Mouse (Mus musculus): ENCODE measurements around the gene Mr1. TPM values are rescaled to one million over a fixed set of nuclear protein-coding genes. Genes with fewer than 3 reads are reported as not detected.
A peak's percentile ranks its signal among the peaks of the same experiment; 100 is the strongest.

The Mr1 gene
- polyA plus RNA-seq (2014; fragmentation: Nextera tagmentation; extraction: Ambion mirVana) = 7.7 and 8.6 TPM in 2 replicates

GRCm38 (mm10) chr1:155146572-155146980 lies at the start of gene Mr1:
TSS of gene Mr1 (minus strand) at chr1:155146814.
- peak within 1 kb of the TSS; percentile 32 to 66; a peak in 2 of 4 replicates for H3K27ac ChIP-seq (replicated peaks in 1 of 2; ENCODE audit: control insufficient read depth in 1 of 2, insufficient read depth in 1 of 2, low read depth in 2 of 2, low read length in 2 of 2)
- peak within 1 kb of the TSS; percentile 44 to 56 for H3K4me3 ChIP-seq (ENCODE audit: control insufficient read depth in 1 of 2, insufficient read depth in 1 of 2, low read depth in 1 of 2, low read length in 2 of 2)
- 0 out of 2 replicates have a peak, but pooled peaks cover 3% of the 10 kb centered on the region for H3K9me3 ChIP-seq (ENCODE audit: control insufficient read depth, low read length)
- peak within 1 kb of the TSS; percentile 66 for H3K4me2 ChIP-seq (ENCODE audit: low read length)
- H3K9ac ChIP-seq (ENCODE audit: low read length) = peak within 1 kb of the TSS; percentile 71
- H3K27me3 ChIP-seq (ENCODE audit: control insufficient read depth, insufficient read depth, low read length) = no peaks in the 10 kb centered on the region
- peaks cover 0 to 4% of the 10 kb centered on the region in 2 experiments; a peak in 2 of 4 replicates for H3K4me1 ChIP-seq (ENCODE audit: control insufficient read depth in 2 of 2, insufficient read depth in 2 of 2, low read length in 2 of 2)
- 33% methylated on average over 8 of the region's 8 CpGs for WGBS
- ATAC-seq (ENCODE audit: insufficient number of reproducible peaks, insufficient read depth, low FRiP score, low read depth) = peak; percentile 84
- H3K36me3 ChIP-seq (ENCODE audit: control insufficient read depth, insufficient read depth, low read length) = no peaks in the 10 kb centered on the region

- Histone ChIP-seq H3K36me3 (ENCODE audit: control insufficient read depth, insufficient read depth, low read length) (peaks cover 76% of the 10 kb centered on the region), H3K4me3 (ENCODE audit: control insufficient read depth in 1 of 2, insufficient read depth in 1 of 2, low read depth in 1 of 2, low read length in 2 of 2) (no peak overlapping the region), H3K4me2 (ENCODE audit: low read length) (no peak overlapping the region), H3K4me1 (ENCODE audit: control insufficient read depth in 2 of 2, insufficient read depth in 2 of 2, low read length in 2 of 2) (peaks cover 4 to 14% of the 10 kb centered on the region in 2 experiments; a peak in 3 of 4 replicates), H3K27me3 (ENCODE audit: control insufficient read depth, insufficient read depth, low read length) (no peaks in the 10 kb centered on the region), H3K9ac (ENCODE audit: low read length) (no peak overlapping the region), H3K9me3 (ENCODE audit: control insufficient read depth, low read length) (no peaks in the 10 kb centered on the region), H3K27ac (replicated peaks in 1 of 2; ENCODE audit: control insufficient read depth in 1 of 2, insufficient read depth in 1 of 2, low read depth in 2 of 2, low read length in 2 of 2) (no peak overlapping the region)
- 69% methylated on average over 15 of the region's 15 CpGs for whole genome bisulfite sequencing
- ATAC-seq (ENCODE audit: insufficient number of reproducible peaks, insufficient read depth, low FRiP score, low read depth) = no peak
Measured at GRCm38 (mm10) chr1:155192805-155193368, 46.3 kb upstream of the Mr1 start.

GRCm38 (mm10) chr1:155191671-155192070 lies 45.1 kb upstream of the Mr1 start:
- H3K9me3 ChIP-seq (ENCODE audit: control insufficient read depth, low read length) = no peaks in the 10 kb centered on the region
- no peaks in the 10 kb centered on the region for H3K27me3 ChIP-seq (ENCODE audit: control insufficient read depth, insufficient read depth, low read length)
- H3K27ac ChIP-seq (replicated peaks in 1 of 2; ENCODE audit: control insufficient read depth in 1 of 2, insufficient read depth in 1 of 2, low read depth in 2 of 2, low read length in 2 of 2) = no peak overlapping the region
- H3K9ac ChIP-seq (ENCODE audit: low read length) = no peak overlapping the region
- no peak overlapping the region for H3K4me2 ChIP-seq (ENCODE audit: low read length)
- ATAC-seq (ENCODE audit: insufficient number of reproducible peaks, insufficient read depth, low FRiP score, low read depth) = no peak
- H3K36me3 ChIP-seq (ENCODE audit: control insufficient read depth, insufficient read depth, low read length) = peaks cover 71% of the 10 kb centered on the region
- H3K4me1 ChIP-seq (ENCODE audit: control insufficient read depth in 2 of 2, insufficient read depth in 2 of 2, low read length in 2 of 2) = peaks cover 4 to 14% of the 10 kb centered on the region in 2 experiments; a peak in 3 of 4 replicates
- WGBS = 46% methylated on average over 2 of the region's 2 CpGs
- H3K4me3 ChIP-seq (ENCODE audit: control insufficient read depth in 1 of 2, insufficient read depth in 1 of 2, low read depth in 1 of 2, low read length in 2 of 2) = no peak overlapping the region

GRCm38 (mm10) chr1:155191219-155191618 lies 44.6 kb upstream of the Mr1 start:
- no peak for ATAC-seq (ENCODE audit: insufficient number of reproducible peaks, insufficient read depth, low FRiP score, low read depth)
- no peaks in the 10 kb centered on the region for H3K27me3 ChIP-seq (ENCODE audit: control insufficient read depth, insufficient read depth, low read length)
- peaks cover 4 to 14% of the 10 kb centered on the region in 2 experiments; a peak in 3 of 4 replicates for H3K4me1 ChIP-seq (ENCODE audit: control insufficient read depth in 2 of 2, insufficient read depth in 2 of 2, low read length in 2 of 2)
- no peaks in the 10 kb centered on the region for H3K9me3 ChIP-seq (ENCODE audit: control insufficient read depth, low read length)
- no peak overlapping the region for H3K4me2 ChIP-seq (ENCODE audit: low read length)
- H3K4me3 ChIP-seq (ENCODE audit: control insufficient read depth in 1 of 2, insufficient read depth in 1 of 2, low read depth in 1 of 2, low read length in 2 of 2) = no peak overlapping the region
- 70% methylated on average over 8 of the region's 8 CpGs for WGBS
- H3K9ac ChIP-seq (ENCODE audit: low read length) = no peak overlapping the region
- no peak overlapping the region for H3K27ac ChIP-seq (replicated peaks in 1 of 2; ENCODE audit: control insufficient read depth in 1 of 2, insufficient read depth in 1 of 2, low read depth in 2 of 2, low read length in 2 of 2)
- H3K36me3 ChIP-seq (ENCODE audit: control insufficient read depth, insufficient read depth, low read length) = peaks cover 71% of the 10 kb centered on the region

- H3K9me3 ChIP-seq (ENCODE audit: control insufficient read depth, low read length) = no peaks in the 10 kb centered on the region
- no peak overlapping the region for H3K27ac ChIP-seq (replicated peaks in 1 of 2; ENCODE audit: control insufficient read depth in 1 of 2, insufficient read depth in 1 of 2, low read depth in 2 of 2, low read length in 2 of 2)
- no peak for ATAC-seq (ENCODE audit: insufficient number of reproducible peaks, insufficient read depth, low FRiP score, low read depth)
- H3K4me3 ChIP-seq (ENCODE audit: control insufficient read depth in 1 of 2, insufficient read depth in 1 of 2, low read depth in 1 of 2, low read length in 2 of 2) = no peak overlapping the region
- peaks cover 4 to 14% of the 10 kb centered on the region in 2 experiments; a peak in 3 of 4 replicates for H3K4me1 ChIP-seq (ENCODE audit: control insufficient read depth in 2 of 2, insufficient read depth in 2 of 2, low read length in 2 of 2)
- H3K36me3 ChIP-seq (ENCODE audit: control insufficient read depth, insufficient read depth, low read length) = peaks cover 55% of the 10 kb centered on the region
- WGBS = 90% methylated on average over 4 of the region's 4 CpGs
- no peak overlapping the region for H3K4me2 ChIP-seq (ENCODE audit: low read length)
- no peak overlapping the region for H3K9ac ChIP-seq (ENCODE audit: low read length)
- H3K27me3 ChIP-seq (ENCODE audit: control insufficient read depth, insufficient read depth, low read length) = no peaks in the 10 kb centered on the region
Measured at GRCm38 (mm10) chr1:155188656-155189055, 42.0 kb upstream of the Mr1 start.

- H3K27ac ChIP-seq (replicated peaks in 1 of 2; ENCODE audit: control insufficient read depth in 1 of 2, insufficient read depth in 1 of 2, low read depth in 2 of 2, low read length in 2 of 2) = no peak overlapping the region; a peak in 1 of 4 replicates
- peaks cover 39% of the 10 kb centered on the region for H3K36me3 ChIP-seq (ENCODE audit: control insufficient read depth, insufficient read depth, low read length)
- WGBS = 72% methylated on average over 3 of the region's 3 CpGs
Measured at GRCm38 (mm10) chr1:155184191-155184590, 37.6 kb upstream of the Mr1 start.

GRCm38 (mm10) chr1:155178192-155178924 lies 31.7 kb upstream of the Mr1 start:
- 72% methylated on average over 2 of the region's 2 CpGs for WGBS
- H3K36me3 ChIP-seq (ENCODE audit: control insufficient read depth, insufficient read depth, low read length) = peaks cover 60% of the 10 kb centered on the region

More at GRCm38 (mm10) chr1:155184191-155184590, 37.6 kb upstream of the Mr1 start:
- Histone ChIP-seq H3K4me2 (ENCODE audit: low read length) (no peak overlapping the region), H3K27me3 (ENCODE audit: control insufficient read depth, insufficient read depth, low read length) (no peaks in the 10 kb centered on the region), H3K9me3 (ENCODE audit: control insufficient read depth, low read length) (no peaks in the 10 kb centered on the region), H3K9ac (ENCODE audit: low read length) (no peak overlapping the region), H3K4me1 (ENCODE audit: control insufficient read depth in 2 of 2, insufficient read depth in 2 of 2, low read length in 2 of 2) (peaks cover 0 to 6% of the 10 kb centered on the region in 2 experiments; a peak in 2 of 4 replicates), H3K4me3 (ENCODE audit: control insufficient read depth in 1 of 2, insufficient read depth in 1 of 2, low read depth in 1 of 2, low read length in 2 of 2) (no peak overlapping the region)
- no peak for ATAC-seq (ENCODE audit: insufficient number of reproducible peaks, insufficient read depth, low FRiP score, low read depth)

More at GRCm38 (mm10) chr1:155178192-155178924, 31.7 kb upstream of the Mr1 start:
- H3K4me2 ChIP-seq (ENCODE audit: low read length) = no peak overlapping the region
- no peaks in the 10 kb centered on the region for H3K27me3 ChIP-seq (ENCODE audit: control insufficient read depth, insufficient read depth, low read length)
- no peak overlapping the region for H3K27ac ChIP-seq (replicated peaks in 1 of 2; ENCODE audit: control insufficient read depth in 1 of 2, insufficient read depth in 1 of 2, low read depth in 2 of 2, low read length in 2 of 2)
- no peaks in the 10 kb centered on the region for H3K9me3 ChIP-seq (ENCODE audit: control insufficient read depth, low read length)
- H3K4me3 ChIP-seq (ENCODE audit: control insufficient read depth in 1 of 2, insufficient read depth in 1 of 2, low read depth in 1 of 2, low read length in 2 of 2) = no peak overlapping the region
- ATAC-seq (ENCODE audit: insufficient number of reproducible peaks, insufficient read depth, low FRiP score, low read depth) = no peak
- H3K9ac ChIP-seq (ENCODE audit: low read length) = no peak overlapping the region
- H3K4me1 ChIP-seq (ENCODE audit: control insufficient read depth in 2 of 2, insufficient read depth in 2 of 2, low read length in 2 of 2) = peaks cover 0 to 6% of the 10 kb centered on the region in 2 experiments; a peak in 2 of 4 replicates

All from heart, embryonic 14.5 days (tissue).